Mouse (Mus musculus): ENCODE results near the gene Fggy.

- TF ChIP-seq CTCF (IDR thresholded peaks at IDR 0.05; ENCODE audit: control insufficient read depth, insufficient read depth, insufficient read length) (no peak), MAX (IDR thresholded peaks at IDR 0.05) (no peak), MYOG (IDR thresholded peaks at IDR 0.05; ENCODE audit: control insufficient read depth, extremely low read depth, insufficient read length) (no peak), USF1 (IDR thresholded peaks at IDR 0.05; ENCODE audit: low read depth) (no peak)
Observed at GRCm38 (mm10) chr4:95664327-95664726, 107.0 kb downstream of the Fggy start.
